Mouse (Mus musculus): ENCODE measurements around the gene Prss30. TPM values are rescaled to one million over a fixed set of nuclear protein-coding genes. Genes with fewer than 3 reads are reported as not detected.
A peak's percentile ranks its signal among the peaks of the same experiment; 100 is the strongest.

Gene Prss30
- polyA plus RNA-seq (2014; fragmentation: Nextera tagmentation; extraction: Ambion mirVana) = not detected in 2 replicates

GRCm38 (mm10) chr17:23980297-23980909, at the start of gene Prss30:
Prss30 (minus strand) TSS chr17:23980566.
- H3K27me3 ChIP-seq (ENCODE audit: control insufficient read depth, insufficient read depth, low read length) = no peaks in the 10 kb centered on the region
- H3K4me3 ChIP-seq (ENCODE audit: low read depth, low read length) = no peak within 1 kb of the TSS
- no peaks in the 10 kb centered on the region for H3K4me1 ChIP-seq (replicated peaks; ENCODE audit: control insufficient read depth, insufficient read depth, low read length)
- no peak within 1 kb of the TSS for H3K9ac ChIP-seq (ENCODE audit: low read depth, low read length)
- no peaks in the 10 kb centered on the region for H3K9me3 ChIP-seq (ENCODE audit: control insufficient read depth, low read length)
- H3K4me2 ChIP-seq (replicated peaks; ENCODE audit: low read depth, low read length) = no peak within 1 kb of the TSS
- H3K36me3 ChIP-seq (ENCODE audit: control insufficient read depth, insufficient read depth, low read length) = no peaks in the 10 kb centered on the region
- DNase-seq (ENCODE audit: low spot score) = no peak
- H3K27ac ChIP-seq (ENCODE audit: low read depth, low read length) = no peak within 1 kb of the TSS
- no peak for ATAC-seq (ENCODE audit: low FRiP score)
- 79% methylated on average over 10 of the region's 10 CpGs for WGBS

DNA sequence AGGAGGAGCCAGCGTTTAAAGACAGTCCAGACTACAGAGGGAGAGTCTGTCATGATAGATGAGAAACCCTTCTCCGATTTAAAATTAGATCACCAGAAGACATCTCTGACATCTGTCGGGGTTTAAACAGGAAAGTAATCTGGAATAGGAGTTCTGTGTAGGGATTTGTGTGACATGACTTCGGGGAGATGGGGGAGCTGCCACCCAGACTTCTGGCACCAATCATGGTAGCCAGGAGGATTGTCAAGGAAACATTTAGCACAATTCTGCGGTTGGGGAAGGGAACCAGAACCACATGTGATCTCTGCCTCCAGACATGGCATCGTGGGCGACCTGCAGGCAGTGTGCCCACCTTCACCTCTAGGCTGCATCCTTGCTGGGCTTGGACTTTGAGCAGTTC, 49.1 kb upstream of the Prss30 start:
- no peak overlapping the region for H3K4me3 ChIP-seq (ENCODE audit: low read depth, low read length)
- ATAC-seq (ENCODE audit: low FRiP score) = no peak
- H3K27ac ChIP-seq (ENCODE audit: low read depth, low read length) = no peak overlapping the region
- no peaks in the 10 kb centered on the region for H3K27me3 ChIP-seq (ENCODE audit: control insufficient read depth, insufficient read depth, low read length)
- H3K36me3 ChIP-seq (ENCODE audit: control insufficient read depth, insufficient read depth, low read length) = no peaks in the 10 kb centered on the region
- H3K9ac ChIP-seq (ENCODE audit: low read depth, low read length) = no peak overlapping the region
- H3K4me1 ChIP-seq (replicated peaks; ENCODE audit: control insufficient read depth, insufficient read depth, low read length) = no peaks in the 10 kb centered on the region
- no peaks in the 10 kb centered on the region for H3K9me3 ChIP-seq (ENCODE audit: control insufficient read depth, low read length)
- DNase-seq (ENCODE audit: low spot score) = no peak
- 86% methylated on average over 7 of the region's 7 CpGs for WGBS
- no peak overlapping the region for H3K4me2 ChIP-seq (replicated peaks; ENCODE audit: low read depth, low read length)

DNA sequence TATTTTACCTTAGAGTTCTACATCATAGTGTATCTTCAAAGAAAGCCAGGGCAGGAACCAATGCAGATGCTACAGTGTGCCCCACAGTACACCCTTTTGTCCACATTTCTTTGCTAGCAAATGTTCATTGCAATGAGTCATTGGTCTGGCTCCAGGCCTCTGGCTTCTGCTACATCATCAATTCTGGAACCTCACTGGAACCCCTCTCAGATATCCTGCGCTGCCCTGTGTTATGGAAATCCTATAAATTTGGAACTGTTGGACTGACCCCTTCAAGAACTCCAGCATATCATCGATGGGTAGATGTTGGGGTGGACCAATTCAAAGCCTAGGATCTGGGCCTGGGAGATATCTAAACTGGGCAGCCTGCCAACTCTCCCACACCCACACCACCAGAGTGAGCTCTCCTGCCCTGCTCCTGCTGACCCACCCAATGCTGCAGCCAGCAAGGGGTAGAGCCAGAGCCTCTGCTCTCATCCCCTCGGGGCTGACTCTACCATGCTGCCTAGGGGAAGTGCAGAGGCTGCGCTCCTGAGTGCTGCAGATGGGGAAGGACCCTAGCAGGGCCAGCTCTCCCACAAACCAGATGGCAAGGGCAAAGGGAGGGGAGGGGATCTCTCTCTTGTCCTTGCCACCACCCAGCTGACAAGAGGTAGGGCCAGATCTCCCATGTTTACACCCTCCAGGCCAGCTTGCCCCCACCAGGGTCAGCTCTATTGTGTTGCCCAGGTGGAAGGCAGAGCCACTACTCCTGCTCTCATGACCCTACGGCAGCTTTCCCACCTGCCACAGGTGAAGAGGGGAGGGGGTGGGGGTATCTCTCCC, 41.2 kb upstream of the Prss30 start:
- no peak overlapping the region for H3K9ac ChIP-seq (ENCODE audit: low read depth, low read length)
- no peak for ATAC-seq (ENCODE audit: low FRiP score)
- WGBS = 73% methylated on average over 5 of the region's 5 CpGs
- H3K4me3 ChIP-seq (ENCODE audit: low read depth, low read length) = no peak overlapping the region
- H3K27ac ChIP-seq (ENCODE audit: low read depth, low read length) = no peak overlapping the region
- H3K36me3 ChIP-seq (ENCODE audit: control insufficient read depth, insufficient read depth, low read length) = no peaks in the 10 kb centered on the region
- DNase-seq (ENCODE audit: low spot score) = no peak
- no peaks in the 10 kb centered on the region for H3K27me3 ChIP-seq (ENCODE audit: control insufficient read depth, insufficient read depth, low read length)
- H3K4me2 ChIP-seq (replicated peaks; ENCODE audit: low read depth, low read length) = no peak overlapping the region
- H3K9me3 ChIP-seq (ENCODE audit: control insufficient read depth, low read length) = no peaks in the 10 kb centered on the region
- H3K4me1 ChIP-seq (replicated peaks; ENCODE audit: control insufficient read depth, insufficient read depth, low read length) = no peaks in the 10 kb centered on the region

- no peaks in the 10 kb centered on the region for H3K4me1 ChIP-seq (replicated peaks; ENCODE audit: control insufficient read depth, insufficient read depth, low read length)
- no peaks in the 10 kb centered on the region for H3K36me3 ChIP-seq (ENCODE audit: control insufficient read depth, insufficient read depth, low read length)
- H3K4me2 ChIP-seq (replicated peaks; ENCODE audit: low read depth, low read length) = no peak overlapping the region
- no peak overlapping the region for H3K4me3 ChIP-seq (ENCODE audit: low read depth, low read length)
- DNase-seq (ENCODE audit: low spot score) = no peak
- H3K27ac ChIP-seq (ENCODE audit: low read depth, low read length) = no peak overlapping the region
- H3K9me3 ChIP-seq (ENCODE audit: control insufficient read depth, low read length) = no peaks in the 10 kb centered on the region
- no peak overlapping the region for H3K9ac ChIP-seq (ENCODE audit: low read depth, low read length)
- no peak for ATAC-seq (ENCODE audit: low FRiP score)
- 88% methylated on average over 6 of the region's 6 CpGs for WGBS
- H3K27me3 ChIP-seq (ENCODE audit: control insufficient read depth, insufficient read depth, low read length) = no peaks in the 10 kb centered on the region
These were observed 40.3 kb upstream of the Prss30 start for GRCm38 (mm10) chr17:24020696-24021095.

DNA sequence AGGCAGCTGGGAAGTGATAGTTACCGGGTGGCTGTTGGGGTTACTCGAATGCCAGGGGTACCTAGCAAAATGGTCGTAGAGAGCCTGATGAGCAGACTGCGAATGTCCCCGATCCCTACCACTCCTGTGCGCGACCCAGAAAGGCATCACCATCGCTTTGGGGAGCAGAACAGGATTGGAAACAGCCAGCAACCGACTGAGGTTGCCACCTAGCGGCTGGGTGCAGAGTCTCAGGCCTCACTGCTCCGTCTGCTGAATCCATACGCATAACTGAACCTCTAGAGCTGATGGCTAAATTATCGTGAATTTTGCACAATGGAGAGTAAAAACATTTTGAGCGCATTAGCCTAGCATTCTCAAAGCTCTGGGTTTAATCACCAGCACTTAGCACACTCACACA, 35.4 kb upstream of the Prss30 start:
- no peaks in the 10 kb centered on the region for H3K27me3 ChIP-seq (ENCODE audit: control insufficient read depth, insufficient read depth, low read length)
- DNase-seq (ENCODE audit: low spot score) (peak; percentile 39), ATAC-seq (ENCODE audit: low FRiP score) (no peak)
- no peak overlapping the region for H3K27ac ChIP-seq (ENCODE audit: low read depth, low read length)
- no peaks in the 10 kb centered on the region for H3K9me3 ChIP-seq (ENCODE audit: control insufficient read depth, low read length)
- H3K4me2 ChIP-seq (replicated peaks; ENCODE audit: low read depth, low read length) = no peak overlapping the region
- no peak overlapping the region for H3K4me3 ChIP-seq (ENCODE audit: low read depth, low read length)
- H3K36me3 ChIP-seq (ENCODE audit: control insufficient read depth, insufficient read depth, low read length) = no peaks in the 10 kb centered on the region
- H3K9ac ChIP-seq (ENCODE audit: low read depth, low read length) = no peak overlapping the region
- 25% methylated on average over 14 of the region's 14 CpGs for WGBS
- H3K4me1 ChIP-seq (replicated peaks; ENCODE audit: control insufficient read depth, insufficient read depth, low read length) = no peaks in the 10 kb centered on the region

DNA sequence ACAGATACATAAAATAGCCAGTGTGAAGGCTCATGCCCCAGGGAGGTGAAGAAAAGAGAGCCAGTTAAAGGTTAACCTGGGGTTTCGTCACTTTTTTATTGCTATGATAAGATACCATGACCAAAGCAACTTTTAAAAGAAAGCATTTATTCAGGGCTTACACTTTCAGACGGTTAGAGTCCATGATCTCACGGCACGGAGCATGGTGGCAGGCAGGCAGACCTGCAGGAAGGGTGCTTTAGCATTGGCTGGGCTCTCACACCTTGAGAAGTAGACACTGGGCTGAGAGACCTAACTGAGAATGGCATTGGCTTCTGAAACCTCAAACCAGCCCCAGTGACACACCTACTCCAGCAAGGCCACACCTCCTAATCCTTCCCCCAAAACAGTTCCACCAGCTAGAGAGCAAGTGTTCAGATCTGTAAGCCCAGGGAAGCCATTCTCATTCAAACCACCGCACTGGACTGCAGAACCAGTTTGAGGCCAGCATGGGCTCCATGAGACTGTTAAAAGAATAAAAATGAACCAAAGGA, 34.1 kb upstream of the Prss30 start:
- H3K4me1 ChIP-seq (replicated peaks; ENCODE audit: control insufficient read depth, insufficient read depth, low read length) = no peaks in the 10 kb centered on the region
- no peaks in the 10 kb centered on the region for H3K9me3 ChIP-seq (ENCODE audit: control insufficient read depth, low read length)
- no peak overlapping the region for H3K4me2 ChIP-seq (replicated peaks; ENCODE audit: low read depth, low read length)
- no peaks in the 10 kb centered on the region for H3K36me3 ChIP-seq (ENCODE audit: control insufficient read depth, insufficient read depth, low read length)
- H3K9ac ChIP-seq (ENCODE audit: low read depth, low read length) = no peak overlapping the region
- H3K27me3 ChIP-seq (ENCODE audit: control insufficient read depth, insufficient read depth, low read length) = no peaks in the 10 kb centered on the region
- no peak for DNase-seq (ENCODE audit: low spot score)
- no peak for ATAC-seq (ENCODE audit: low FRiP score)
- H3K4me3 ChIP-seq (ENCODE audit: low read depth, low read length) = no peak overlapping the region
- 91% methylated on average over 5 of the region's 5 CpGs for WGBS
- no peak overlapping the region for H3K27ac ChIP-seq (ENCODE audit: low read depth, low read length)

DNA sequence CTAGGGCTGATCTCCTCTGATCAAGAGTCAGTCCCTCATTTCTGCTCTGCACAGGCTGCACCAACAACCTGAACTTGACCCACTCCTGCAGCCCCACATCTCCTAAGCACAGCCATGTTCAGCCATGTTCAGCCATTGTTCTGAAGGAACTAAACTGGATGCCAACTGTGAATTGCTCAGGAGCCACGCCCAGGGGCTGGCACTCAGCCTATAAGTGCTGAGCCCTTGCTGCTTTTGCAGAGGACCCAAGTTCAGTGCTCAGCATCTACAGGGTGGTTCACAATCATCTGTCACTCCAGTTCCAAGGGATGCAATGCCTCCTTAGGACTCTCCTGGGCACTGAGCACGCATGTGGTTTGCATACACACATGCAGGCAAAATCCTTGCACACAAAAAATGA, 32.6 kb upstream of the Prss30 start:
- no peak overlapping the region for H3K27ac ChIP-seq (ENCODE audit: low read depth, low read length)
- no peak overlapping the region for H3K4me2 ChIP-seq (replicated peaks; ENCODE audit: low read depth, low read length)
- H3K27me3 ChIP-seq (ENCODE audit: control insufficient read depth, insufficient read depth, low read length) = no peaks in the 10 kb centered on the region
- H3K4me3 ChIP-seq (ENCODE audit: low read depth, low read length) = no peak overlapping the region
- H3K9me3 ChIP-seq (ENCODE audit: control insufficient read depth, low read length) = no peaks in the 10 kb centered on the region
- no peak overlapping the region for H3K9ac ChIP-seq (ENCODE audit: low read depth, low read length)
- DNase-seq (ENCODE audit: low spot score) = no peak
- 95% methylated on average over 2 of the region's 2 CpGs for WGBS
- H3K4me1 ChIP-seq (replicated peaks; ENCODE audit: control insufficient read depth, insufficient read depth, low read length) = no peaks in the 10 kb centered on the region
- H3K36me3 ChIP-seq (ENCODE audit: control insufficient read depth, insufficient read depth, low read length) = no peaks in the 10 kb centered on the region
- no peak for ATAC-seq (ENCODE audit: low FRiP score)

GRCm38 (mm10) chr17:24009617-24010016, 29.3 kb upstream of the Prss30 start:
- H3K4me1 ChIP-seq (replicated peaks; ENCODE audit: control insufficient read depth, insufficient read depth, low read length) = no peaks in the 10 kb centered on the region
- 55% methylated on average over 5 of the region's 5 CpGs for WGBS
- H3K36me3 ChIP-seq (ENCODE audit: control insufficient read depth, insufficient read depth, low read length) = no peaks in the 10 kb centered on the region
- H3K9me3 ChIP-seq (ENCODE audit: control insufficient read depth, low read length) = no peaks in the 10 kb centered on the region
- H3K4me2 ChIP-seq (replicated peaks; ENCODE audit: low read depth, low read length) = no peak overlapping the region
- DNase-seq (ENCODE audit: low spot score) (no peak), ATAC-seq (ENCODE audit: low FRiP score) (no peak)
- no peak overlapping the region for H3K4me3 ChIP-seq (ENCODE audit: low read depth, low read length)
- H3K27me3 ChIP-seq (ENCODE audit: control insufficient read depth, insufficient read depth, low read length) = no peaks in the 10 kb centered on the region
- no peak overlapping the region for H3K9ac ChIP-seq (ENCODE audit: low read depth, low read length)
- no peak overlapping the region for H3K27ac ChIP-seq (ENCODE audit: low read depth, low read length)

DNA sequence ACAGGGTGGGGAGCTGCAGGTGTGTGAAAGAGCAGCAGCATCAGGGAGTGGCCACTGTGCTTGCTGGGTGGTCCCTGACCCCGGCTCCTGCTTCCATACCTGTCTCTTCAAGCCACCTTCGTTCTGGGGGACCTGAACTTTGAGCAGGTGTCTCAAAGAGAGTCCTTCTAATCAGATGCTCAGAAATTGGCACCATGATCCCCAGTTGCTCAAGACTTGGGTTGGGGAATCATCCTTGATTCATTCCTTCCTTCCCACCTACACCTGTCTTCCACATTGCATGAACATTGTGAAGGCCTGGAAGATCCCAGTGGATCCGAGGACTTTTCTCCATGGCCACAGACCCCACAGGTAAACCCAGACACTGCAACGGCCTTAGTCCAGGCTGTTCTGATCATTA, 27.7 kb upstream of the Prss30 start:
- Histone ChIP-seq H3K4me3 (ENCODE audit: low read depth, low read length) (no peak overlapping the region), H3K36me3 (ENCODE audit: control insufficient read depth, insufficient read depth, low read length) (no peaks in the 10 kb centered on the region), H3K27ac (ENCODE audit: low read depth, low read length) (no peak overlapping the region), H3K4me2 (replicated peaks; ENCODE audit: low read depth, low read length) (no peak overlapping the region), H3K9ac (ENCODE audit: low read depth, low read length) (no peak overlapping the region), H3K27me3 (ENCODE audit: control insufficient read depth, insufficient read depth, low read length) (no peaks in the 10 kb centered on the region), H3K4me1 (replicated peaks; ENCODE audit: control insufficient read depth, insufficient read depth, low read length) (no peaks in the 10 kb centered on the region), H3K9me3 (ENCODE audit: control insufficient read depth, low read length) (no peaks in the 10 kb centered on the region)
- no peak for ATAC-seq (ENCODE audit: low FRiP score)
- 70% methylated on average over 4 of the region's 4 CpGs for WGBS
- DNase-seq (ENCODE audit: low spot score) = no peak

All from hindbrain, embryonic 11.5 days (tissue).